Mouse (Mus musculus): ENCODE data around the gene Zfr.

GRCm38 (mm10) chr15:12119129-12119466 lies 1.5 kb downstream of the Zfr start:
- TF ChIP-seq GATA1 (IDR thresholded peaks at IDR 0.05; ENCODE audit: low read length) (no peak), TAL1 (IDR thresholded peaks at IDR 0.05; ENCODE audit: low read length) (no peak)

Data from erythroblast, embryonic 14.5 days (primary cell).